Mouse (Mus musculus) brain, adult 10 weeks (tissue): ENCODE data around the gene Olfr1317. TPM values are rescaled to one million over a fixed set of nuclear protein-coding genes. Genes with fewer than 3 reads are reported as not detected.

ENCODE experiments used
- polyA plus RNA-seq: library from polyadenylated mRNA; stranded (reverse); fragments of 350-450 nt; fragmentation: Illumina TruSeq; extraction: RNeasy Lipid Tissue Mini Kit (QIAGEN cat#74804); gene quantifications from one replicate; pipeline ENCODE4 v1.2.3, GENCODE M21; 2015; ENCODE audit warnings: low read depth, low replicate concordance

The Olfr1317 gene
- polyA plus RNA-seq = not detected

GRCm38 (mm10) chr2:112140029-112140428 is at the start of gene Olfr1317:
Gene Olfr1317 (plus strand): TSS chr2:112140329.

GRCm38 (mm10) chr2:112096681-112097080 is 43.4 kb upstream of the Olfr1317 start, which contains the start of gene Olfr1314:
Gene Olfr1314 (minus strand): TSS chr2:112096781.

GRCm38 (mm10) chr2:112115340-112115739 is 24.8 kb upstream of the Olfr1317 start, which contains the start of gene Olfr1315-ps1:
Gene Olfr1315-ps1 (minus strand): TSS chr2:112115440.

GRCm38 (mm10) chr2:112134877-112135276 is 5.3 kb upstream of the Olfr1317 start, which contains the start of gene Olfr1316:
Gene Olfr1316 (minus strand): TSS chr2:112134977.

GRCm38 (mm10) chr2:112153898-112154297 is 13.8 kb downstream of the Olfr1317 start, which contains the start of gene Olfr1318:
Gene Olfr1318 (plus strand): TSS chr2:112154198.

Other genes starting within 250 kb of the Olfr1317 start
- not detected for gene Olfr1306, start 224.1 kb upstream of the Olfr1317 start, polyA plus RNA-seq
- gene Olfr1307, start 190.9 kb upstream of the Olfr1317 start, polyA plus RNA-seq = not detected
- gene Olfr1308, start 175.4 kb upstream of the Olfr1317 start, polyA plus RNA-seq = not detected
- not detected for gene Olfr1309, start 150.0 kb upstream of the Olfr1317 start, polyA plus RNA-seq
- not detected for gene Olfr1310, start 127.6 kb upstream of the Olfr1317 start, polyA plus RNA-seq
- not detected for gene Olfr1311, start 115.9 kb upstream of the Olfr1317 start, polyA plus RNA-seq
- not detected for gene Olfr1312, start 90.1 kb upstream of the Olfr1317 start, polyA plus RNA-seq
- gene Olfr1313, start 62.5 kb upstream of the Olfr1317 start, polyA plus RNA-seq = not detected
- gene Olfr1314, start 43.5 kb upstream of the Olfr1317 start, polyA plus RNA-seq = not detected
- not detected for gene Olfr1315-ps1, start 24.9 kb upstream of the Olfr1317 start, polyA plus RNA-seq
- gene Olfr1316, start 5.4 kb upstream of the Olfr1317 start, polyA plus RNA-seq = not detected
- gene Olfr1318, start 13.9 kb downstream of the Olfr1317 start, polyA plus RNA-seq = not detected
- gene Lpcat4, start 99.1 kb downstream of the Olfr1317 start, polyA plus RNA-seq = 120 TPM
- gene Nutm1, start 119.0 kb downstream of the Olfr1317 start, polyA plus RNA-seq = not detected
- 93.6 TPM for gene Nop10, start 121.6 kb downstream of the Olfr1317 start, polyA plus RNA-seq
- gene Slc12a6, start 125.5 kb downstream of the Olfr1317 start, polyA plus RNA-seq = 75.7 TPM
- gene Gm21985, start 126.0 kb downstream of the Olfr1317 start, polyA plus RNA-seq = 1.1 TPM
- gene Emc4, start 227.7 kb downstream of the Olfr1317 start, polyA plus RNA-seq = 344 TPM
- gene Katnbl1, start 238.9 kb downstream of the Olfr1317 start, polyA plus RNA-seq = 14.8 TPM